Mouse (Mus musculus) ZHBTc4 (cell line): ENCODE measurements around the gene Ncbp2.
"Not testable (repeated sequence)": the region's sequence is repeated elsewhere in the genome, so short reads cannot be mapped to it uniquely, and the experiment has no call there.

Source experiments
- DNase-seq: peaks from one replicate; pipeline ENCODE4 v3.0.0-alpha.2; 2011; ENCODE audit warnings: low read depth, low spot score

Gene Ncbp2

GRCm38 (mm10) chr16:31934550-31935010, 13.7 kb upstream of the Ncbp2 start:
- DNase-seq, result no peak

GRCm38 (mm10) chr16:31935091-31935979, 13.0 kb upstream of the Ncbp2 start:
- DNase-seq, result peak; percentile 55

GRCm38 (mm10) chr16:31936568-31936967, 11.7 kb upstream of the Ncbp2 start:
- DNase-seq, result no peak

GRCm38 (mm10) chr16:31938856-31939255, 9.5 kb upstream of the Ncbp2 start:
- no peak for DNase-seq

GRCm38 (mm10) chr16:31940586-31940985, 7.7 kb upstream of the Ncbp2 start:
- no peak for DNase-seq

- DNase-seq, result peak; percentile 91
These were observed 4.3 kb upstream of the Ncbp2 start for GRCm38 (mm10) chr16:31943980-31944379.

GRCm38 (mm10) chr16:31944698-31945255, 3.5 kb upstream of the Ncbp2 start:
- DNase-seq, result no peak

GRCm38 (mm10) chr16:31945372-31945771, 2.9 kb upstream of the Ncbp2 start:
- DNase-seq, result no peak

- DNase-seq, result not testable (repeated sequence)
These were observed 2.3 kb upstream of the Ncbp2 start for GRCm38 (mm10) chr16:31945986-31946385.

GRCm38 (mm10) chr16:31947333-31947732, 980 bp upstream of the Ncbp2 start:
- DNase-seq, result no peak

GRCm38 (mm10) chr16:31947901-31948316, 404 bp upstream of the Ncbp2 start:
- no peak for DNase-seq

- no peak for DNase-seq
These were observed 14.9 kb downstream of the Ncbp2 start for GRCm38 (mm10) chr16:31963224-31963623.

- no peak for DNase-seq
These were observed 26.9 kb downstream of the Ncbp2 start for GRCm38 (mm10) chr16:31975258-31975657.

GRCm38 (mm10) chr16:31979501-31979900, 31.2 kb downstream of the Ncbp2 start:
- DNase-seq, result no peak

- peak; percentile 83 for DNase-seq
These were observed 32.6 kb downstream of the Ncbp2 start for GRCm38 (mm10) chr16:31980946-31981345.

GRCm38 (mm10) chr16:31992039-31992438, 43.7 kb downstream of the Ncbp2 start:
- DNase-seq, result peak; percentile 67

- no peak for DNase-seq
These were observed 44.9 kb downstream of the Ncbp2 start for GRCm38 (mm10) chr16:31993195-31993594.

GRCm38 (mm10) chr16:31993946-31994345, 45.6 kb downstream of the Ncbp2 start:
- no peak for DNase-seq

- no peak for DNase-seq
These were observed 48.1 kb downstream of the Ncbp2 start for GRCm38 (mm10) chr16:31996371-31996770.

- DNase-seq, result peak; percentile 98
These were observed 54.5 kb downstream of the Ncbp2 start, which contains the start of gene Senp5 for GRCm38 (mm10) chr16:32002509-32003477. Gene Senp5, minus strand, starts transcription at chr16:32003287.

GRCm38 (mm10) chr16:32004731-32005130, 56.4 kb downstream of the Ncbp2 start:
- no peak for DNase-seq
